Mouse (Mus musculus) right cerebral cortex, postnatal 25 days (tissue): ENCODE measurements at regions not wholly inside any gene's neighbourhood (a gene's known extent, or its start where the extent isn't known, plus 50 kb on each side); places are given as distances from the start of the nearest gene placed in this dataset.

Experiments used
- DNase-seq: peaks from one replicate; pipeline ENCODE4 v3.0.0; 2022

DNA sequence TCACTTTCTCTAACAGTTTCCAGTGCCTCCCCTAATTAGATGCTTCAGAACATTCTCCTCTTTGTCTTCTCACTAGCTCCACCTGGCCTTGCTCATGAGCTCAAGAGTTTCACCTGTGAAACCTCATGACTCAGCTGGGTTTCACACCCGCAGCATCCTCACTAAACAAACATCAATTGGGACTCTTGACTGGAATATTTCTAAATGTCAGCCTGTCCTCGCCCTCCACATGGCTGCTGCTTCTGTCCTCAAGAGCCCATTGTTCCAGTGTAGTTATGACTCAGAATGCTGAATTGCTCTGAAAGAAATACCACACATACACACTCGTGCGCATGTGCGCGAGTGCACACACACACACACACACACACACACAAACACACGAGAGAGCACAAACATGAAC, 407.2 kb downstream of the Prss52 start:
- no peak for DNase-seq

- DNase-seq: no peak
Observed at GRCm38 (mm10) chr14:64512726-64513125, 408.6 kb downstream of the Prss52 start.

DNA sequence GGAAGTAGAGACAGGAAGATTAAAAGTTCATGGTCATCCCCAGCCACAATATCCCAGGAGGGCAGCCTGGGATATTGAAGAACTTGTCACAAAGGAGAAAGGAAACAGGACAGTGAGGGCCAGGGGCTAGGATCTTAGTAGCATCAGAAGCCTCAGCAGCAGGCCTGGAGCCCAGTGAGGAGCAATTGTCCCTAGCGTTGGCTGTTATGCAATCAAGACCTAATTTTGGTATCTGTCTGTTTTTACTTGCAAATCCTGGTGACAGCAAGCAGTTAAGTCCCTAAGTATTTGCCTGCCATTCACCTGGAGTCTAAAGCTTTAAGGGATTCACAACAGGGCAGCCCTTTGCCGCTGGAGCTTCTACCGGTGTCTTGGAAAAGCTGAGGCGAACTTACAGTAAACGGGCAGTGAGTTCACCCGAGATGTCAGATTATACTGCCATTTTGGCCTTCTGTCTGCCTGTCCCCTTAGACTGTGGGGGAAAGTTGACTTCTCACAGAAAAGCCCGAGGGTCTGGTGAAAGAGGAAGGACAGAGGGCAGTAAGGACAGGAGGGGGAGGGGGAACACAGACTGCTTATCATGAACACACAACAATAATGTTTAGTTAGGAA, 413.6 kb downstream of the Prss52 start:
- no peak for DNase-seq

DNA sequence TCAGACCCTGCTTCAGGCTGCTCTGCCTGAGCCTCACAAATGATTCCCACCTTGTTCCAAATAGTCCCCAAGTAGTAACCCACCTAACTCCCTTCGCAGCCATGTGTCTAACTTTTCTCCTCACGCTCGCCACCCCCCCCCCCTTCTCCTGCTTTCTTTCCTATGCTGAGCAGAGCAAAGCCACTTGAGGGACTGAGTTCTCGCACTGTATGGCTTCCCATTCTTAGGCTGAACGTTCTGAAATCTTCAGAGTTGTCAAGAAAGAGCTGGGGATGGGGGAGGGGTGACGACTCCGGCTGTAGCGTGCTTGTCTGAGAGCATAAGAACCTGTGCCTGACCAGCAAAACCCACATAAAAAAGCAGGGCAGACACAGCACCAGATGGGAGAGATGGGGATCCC, 420.6 kb downstream of the Prss52 start:
- DNase-seq: no peak

GRCm38 (mm10) chr14:64525302-64526078, 421.4 kb downstream of the Prss52 start:
- DNase-seq: no peak

DNA sequence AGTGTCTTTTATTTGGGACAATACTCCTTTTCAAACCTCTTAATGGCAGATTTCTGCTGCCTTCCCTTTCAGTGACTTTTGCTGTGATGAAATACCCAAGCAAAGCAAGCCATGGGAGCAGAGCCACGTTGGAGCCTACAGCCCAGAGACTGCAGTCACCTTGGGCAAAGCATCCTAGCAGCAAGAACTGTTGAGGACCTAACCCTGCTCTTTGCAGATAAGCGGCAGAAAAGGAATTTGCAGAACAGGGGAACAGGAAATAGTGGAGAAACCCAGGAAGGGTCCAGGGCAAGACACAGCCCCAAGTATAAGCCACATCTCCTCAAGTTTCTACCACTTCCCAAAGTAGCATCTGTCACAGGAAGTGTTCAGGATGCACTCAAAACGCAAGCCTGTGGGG, 426.5 kb downstream of the Prss52 start:
- DNase-seq: no peak

DNA sequence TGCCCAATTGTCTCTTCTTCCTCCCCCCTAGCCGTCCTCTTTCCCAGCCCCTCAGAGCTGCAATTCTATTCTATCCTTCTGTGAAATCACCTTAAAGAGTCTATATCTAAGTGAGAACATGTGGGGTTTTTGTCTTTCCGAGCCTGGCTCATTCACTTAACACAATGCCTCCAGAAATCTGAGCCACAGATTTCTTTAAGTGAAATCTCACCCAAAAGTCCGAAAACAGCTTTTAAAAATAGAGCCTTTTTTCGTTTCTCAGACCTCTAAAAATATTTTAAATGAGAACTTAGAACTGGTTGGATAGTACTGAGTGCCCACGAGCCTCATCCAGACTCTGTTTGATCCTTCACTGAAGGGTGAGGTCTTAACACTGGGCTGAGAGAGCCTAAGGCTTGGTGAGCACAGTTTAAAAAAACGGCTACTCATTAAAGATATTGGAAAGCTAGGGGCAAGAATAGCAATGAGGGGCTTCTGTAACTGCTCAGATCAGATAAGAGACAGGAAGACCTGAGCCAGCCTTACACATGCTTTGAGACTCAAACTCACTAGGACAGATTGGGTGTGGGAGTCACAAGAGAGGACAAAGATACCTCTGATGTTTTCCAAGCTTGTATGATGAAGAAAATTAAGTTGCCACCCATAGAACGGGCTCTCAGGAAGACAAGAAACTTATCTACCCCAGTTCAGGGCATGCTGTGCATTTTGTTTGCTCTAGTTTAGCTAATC, 427.3 kb downstream of the Prss52 start:
- peak; percentile 49 for DNase-seq

GRCm38 (mm10) chr14:64532351-64532750, 428.3 kb downstream of the Prss52 start:
- no peak for DNase-seq

GRCm38 (mm10) chr14:64533591-64534151, 429.6 kb downstream of the Prss52 start:
- no peak for DNase-seq

- no peak for DNase-seq
Observed at GRCm38 (mm10) chr14:64534194-64534593, 430.1 kb downstream of the Prss52 start.

- no peak for DNase-seq
Observed at GRCm38 (mm10) chr14:64539436-64539835, 435.4 kb downstream of the Prss52 start.

- no peak for DNase-seq
Observed at GRCm38 (mm10) chr14:64545056-64545455, 441.0 kb downstream of the Prss52 start.

DNA sequence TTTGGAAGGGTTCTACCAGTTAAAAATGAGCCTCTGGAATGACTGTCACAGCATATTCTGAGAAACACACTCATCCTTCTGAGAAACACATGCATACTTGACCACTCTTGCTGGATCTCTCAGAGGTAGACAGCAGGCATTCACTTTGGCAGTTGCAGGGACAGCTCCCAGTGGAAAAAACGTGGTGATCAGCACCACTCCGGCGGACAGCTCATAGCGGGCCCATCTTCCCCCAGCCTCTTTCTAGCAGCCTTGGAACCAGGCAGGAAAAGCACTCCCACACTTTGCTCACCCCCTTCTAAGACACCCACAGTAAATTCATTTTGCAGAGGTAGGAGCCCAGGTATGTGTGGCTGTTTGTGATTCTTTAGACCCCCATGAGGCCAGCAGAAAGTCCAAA, 442.7 kb downstream of the Prss52 start:
- DNase-seq: no peak

- no peak for DNase-seq
Observed at GRCm38 (mm10) chr14:64552951-64553350, 448.9 kb downstream of the Prss52 start.

- DNase-seq: no peak
Observed at GRCm38 (mm10) chr14:64556042-64556441, 452.0 kb downstream of the Prss52 start.

GRCm38 (mm10) chr14:64557453-64557852, 453.4 kb downstream of the Prss52 start:
- DNase-seq: no peak

DNA sequence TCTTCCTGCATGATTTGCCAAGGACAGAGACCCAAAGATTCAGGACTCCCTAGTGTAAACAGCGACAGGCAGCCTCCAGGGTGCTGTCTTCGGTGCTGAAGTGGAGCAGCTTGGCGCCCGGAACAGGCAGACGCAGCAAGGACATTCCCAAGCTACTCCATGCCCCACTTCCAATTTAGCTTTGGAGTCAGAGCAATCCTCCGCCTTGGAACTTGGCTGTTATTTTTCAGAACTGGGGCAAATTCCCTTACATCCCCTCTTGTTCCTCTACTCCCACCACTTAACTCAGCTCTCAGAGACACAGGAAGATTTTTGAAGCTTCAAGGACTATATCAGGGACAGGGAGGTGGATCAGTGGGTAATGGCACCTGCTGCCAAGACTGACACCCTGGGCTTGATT, 464.6 kb downstream of the Prss52 start:
- DNase-seq: no peak

DNA sequence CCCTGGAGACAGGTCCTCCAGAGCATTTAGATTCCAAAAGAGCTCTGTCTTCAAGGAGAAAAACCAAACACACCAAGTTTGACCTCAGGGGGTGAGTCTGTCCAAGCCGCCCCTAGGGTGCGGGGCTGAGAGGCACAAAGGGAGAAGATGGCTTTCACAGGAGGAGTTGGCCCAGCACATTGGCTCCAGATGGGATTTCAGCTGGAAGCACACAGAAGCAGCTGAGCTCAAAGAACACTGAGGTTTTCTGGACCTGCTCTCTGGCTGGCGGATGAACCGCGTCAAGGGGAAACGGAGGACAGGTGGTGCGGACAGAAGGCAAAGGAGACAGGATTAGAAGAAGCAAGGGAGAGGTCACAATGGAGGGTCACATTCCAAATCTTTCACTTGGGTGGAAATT, 466.9 kb downstream of the Prss52 start:
- no peak for DNase-seq

- DNase-seq: no peak
Observed at GRCm38 (mm10) chr14:64572756-64573155, 468.7 kb downstream of the Prss52 start.

GRCm38 (mm10) chr14:64573773-64574172, 469.7 kb downstream of the Prss52 start:
- DNase-seq: no peak

- no peak for DNase-seq
Observed at GRCm38 (mm10) chr14:64574277-64574676, 470.2 kb downstream of the Prss52 start.

DNA sequence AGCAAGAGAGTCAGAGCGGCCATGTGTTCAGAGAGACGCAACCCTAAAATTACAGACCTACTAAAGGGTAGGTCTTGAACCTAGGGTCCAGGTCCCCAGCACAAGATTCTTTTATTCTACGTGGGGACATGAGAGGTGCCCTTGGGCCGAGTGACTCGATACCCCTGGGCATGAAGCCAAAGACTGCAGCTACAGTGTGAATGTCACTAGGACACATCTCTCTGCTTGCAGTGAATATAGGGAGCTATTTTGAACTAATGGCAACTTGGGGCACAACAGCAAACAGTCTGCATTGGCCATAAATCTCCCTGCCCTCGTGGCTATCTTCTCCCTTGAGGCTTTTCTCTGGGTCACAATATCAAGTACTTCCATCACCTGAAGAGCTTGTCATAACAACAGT, 470.7 kb downstream of the Prss52 start:
- no peak for DNase-seq

GRCm38 (mm10) chr14:64575954-64576353, 471.9 kb downstream of the Prss52 start:
- no peak for DNase-seq

DNA sequence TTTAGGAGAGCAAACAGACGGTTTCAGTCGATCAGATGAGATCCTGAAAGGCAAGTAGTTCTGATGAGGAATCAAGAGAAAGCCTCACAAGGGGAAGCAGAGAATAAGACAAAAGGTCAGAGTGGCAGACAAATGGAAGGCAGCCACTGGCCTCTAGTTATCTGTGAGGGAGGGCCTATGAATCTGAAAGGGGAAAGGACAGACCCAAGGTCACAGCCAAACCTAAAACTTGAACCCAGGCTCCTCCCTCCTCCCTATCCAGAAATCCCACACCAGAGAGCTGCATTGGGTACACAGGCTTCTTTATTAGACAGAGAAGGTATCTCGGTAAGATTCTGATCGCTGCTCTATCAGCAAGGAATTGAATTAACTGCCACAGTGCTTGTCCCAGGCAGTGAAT, 476.0 kb downstream of the Prss52 start:
- DNase-seq: no peak
